Mouse (Mus musculus) liver, embryonic 16.5 days (tissue): ENCODE measurements around the gene Hook2. TPM values are rescaled to one million over a fixed set of nuclear protein-coding genes. Genes with fewer than 3 reads are reported as not detected.

Experiments used
- ATAC-seq: fragments of 200-750 bp; cut with Nextera tagmentation; 2 replicates; pipeline ENCODE4 v1.8.0; 2017; ENCODE audit warnings: low read depth, mild to moderate bottlenecking, moderate number of reproducible peaks, moderate library complexity
- H3K27ac ChIP-seq: fragments of 300-500 bp; sonication (generic); 2 replicates; pipeline ENCODE4 v1.5.1; 2014; ENCODE audit warnings: mild to moderate bottlenecking, low read length
- H3K27me3 ChIP-seq: fragments of 300-500 bp; sonication (generic); 2 replicates; pipeline ENCODE4 v1.6.1; 2014; ENCODE audit warnings: low read depth, low read length, mixed read lengths; ENCODE audit not compliant: control insufficient read depth, insufficient read depth
- H3K36me3 ChIP-seq: fragments of 300-500 bp; sonication (generic); 2 replicates; pipeline ENCODE4 v1.6.1; 2014; ENCODE audit warnings: mild to moderate bottlenecking; ENCODE audit not compliant: control insufficient read depth, insufficient read depth
- H3K4me1 ChIP-seq: fragments of 300-500 bp; sonication (generic); 2 replicates; pipeline ENCODE4 v1.6.1; 2014; ENCODE audit warnings: low read depth, low read length, mixed read lengths; ENCODE audit not compliant: control insufficient read depth
- H3K4me2 ChIP-seq: fragments of 300-500 bp; sonication (generic); 2 replicates; pipeline ENCODE4 v1.6.1; 2014; ENCODE audit warnings: low read depth, low read length, mixed read lengths
- H3K4me3 ChIP-seq: fragments of 300-500 bp; sonication (generic); 2 replicates; pipeline ENCODE4 v1.5.1; 2014; ENCODE audit warnings: low read depth, mild to moderate bottlenecking, low read length
- H3K9ac ChIP-seq: fragments of 300-500 bp; sonication (generic); 2 replicates; pipeline ENCODE4 v1.6.1; 2014; ENCODE audit warnings: low read depth, low read length
- H3K9me3 ChIP-seq: fragments of 300-500 bp; sonication (generic); replicated peaks from 2 replicates; pipeline ENCODE4 v1.6.1; 2016; ENCODE audit warnings: low read length; ENCODE audit not compliant: control insufficient read depth
- WGBS: fragments of 180-500 bp; shearing (Covaris S2); extraction: QIAGEN DNeasy Blood & Tissue Kit; methylation state at CpG from one replicate; pipeline ENCODE4 v1.1.7; 2014; ENCODE audit not compliant: insufficient replicate concordance; 5-methylcytosine and 5-hydroxymethylcytosine counted together
- polyA plus RNA-seq: library from polyadenylated mRNA; unstranded; fragments of >200 nt; fragmentation: Nextera tagmentation; extraction: Ambion mirVana; gene quantifications from 2 replicates; pipeline ENCODE4 v1.2.1, GENCODE M21; 2015

Gene Hook2
- polyA plus RNA-seq, 1 experiment from 2014 or later, result 9.5 TPM

- Histone ChIP-seq H3K27ac (peak overlapping the region; percentile 97), H3K9me3 (no peaks in the 10 kb centered on the region), H3K27me3 (peaks cover 9% of the 10 kb centered on the region), H3K4me3 (peak overlapping the region; percentile 75), H3K4me2 (peak overlapping the region; percentile 98), H3K9ac (peak overlapping the region; percentile 73), H3K36me3 (peaks cover 36% of the 10 kb centered on the region), H3K4me1 (peaks cover 92% of the 10 kb centered on the region)
- WGBS, result under 1% methylated on average over 61 of the region's 61 CpGs
- peak; percentile 79 for ATAC-seq
These were observed 14.2 kb upstream of the Hook2 start for GRCm38 (mm10) chr8:84976031-84976762.

DNA sequence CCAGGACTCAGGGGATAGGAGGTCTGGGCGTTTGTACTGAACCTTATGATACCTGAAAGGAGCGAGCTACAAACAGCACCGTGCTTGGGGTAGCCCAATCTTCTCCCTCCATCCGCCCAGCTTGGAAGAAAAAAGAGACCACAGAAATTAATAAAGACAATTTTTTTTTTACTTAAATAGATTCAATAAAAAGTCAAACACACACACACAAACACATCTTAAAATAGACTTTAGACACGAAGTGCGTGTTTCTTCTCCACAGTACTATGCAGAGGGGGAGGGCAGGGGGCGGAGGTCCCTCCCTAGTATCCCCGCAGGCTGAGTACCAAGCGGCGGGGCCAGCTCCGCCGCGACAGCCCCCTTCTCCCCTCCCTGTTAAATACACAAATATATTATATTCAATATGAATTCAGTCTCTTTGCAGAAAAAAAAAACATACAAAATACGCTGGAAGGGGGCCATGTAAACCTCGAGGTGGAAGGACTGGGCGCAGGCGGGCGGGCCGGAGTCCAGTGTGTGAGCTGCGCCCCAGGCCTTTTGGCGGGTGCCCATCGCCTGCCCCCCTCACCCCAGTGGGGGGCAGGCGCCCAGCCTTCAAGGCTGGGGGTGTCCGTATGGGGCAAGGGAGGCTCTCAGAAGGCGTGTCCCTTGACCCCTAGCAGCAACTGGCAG is 13.5 kb upstream of the Hook2 start:
- ATAC-seq, result no peak
- WGBS, result under 1% methylated on average over 25 of the region's 25 CpGs
- H3K27ac ChIP-seq, result peak overlapping the region; percentile 97
- H3K4me3 ChIP-seq, result peak overlapping the region; percentile 75
- H3K4me2 ChIP-seq, result peak overlapping the region; percentile 98
- peak overlapping the region; percentile 73 for H3K9ac ChIP-seq
- H3K4me1 ChIP-seq, result peaks cover 95% of the 10 kb centered on the region
- no peaks in the 10 kb centered on the region for H3K9me3 ChIP-seq
- peaks cover 9% of the 10 kb centered on the region for H3K27me3 ChIP-seq
- H3K36me3 ChIP-seq, result peaks cover 29% of the 10 kb centered on the region

GRCm38 (mm10) chr8:84977435-84978247 is 12.8 kb upstream of the Hook2 start:
- peaks cover 97% of the 10 kb centered on the region for H3K4me1 ChIP-seq
- no peak for ATAC-seq

GRCm38 (mm10) chr8:84978248-84978940 is 12.0 kb upstream of the Hook2 start, which contains the start of gene Junb:
Gene Junb (minus strand): TSS chr8:84978718.
- under 1% methylated on average over 63 of the region's 63 CpGs for WGBS
- peaks cover 14% of the 10 kb centered on the region for H3K36me3 ChIP-seq
- H3K4me2 ChIP-seq, result peak within 1 kb of the TSS; percentile 98
- H3K27me3 ChIP-seq, result peaks cover 9% of the 10 kb centered on the region
- ATAC-seq, result peak; percentile 35
- peak within 1 kb of the TSS; percentile 97 for H3K27ac ChIP-seq
- H3K4me3 ChIP-seq, result peak within 1 kb of the TSS; percentile 75
- H3K4me1 ChIP-seq, result peaks cover 94% of the 10 kb centered on the region
- peak within 1 kb of the TSS; percentile 73 for H3K9ac ChIP-seq
- no peaks in the 10 kb centered on the region for H3K9me3 ChIP-seq

More at GRCm38 (mm10) chr8:84977435-84978247, 12.8 kb upstream of the Hook2 start:
- no peaks in the 10 kb centered on the region for H3K9me3 ChIP-seq
- H3K27me3 ChIP-seq, result peaks cover 9% of the 10 kb centered on the region
- WGBS, result under 1% methylated on average over 70 of the region's 70 CpGs
- H3K27ac ChIP-seq, result peak overlapping the region; percentile 97
- peak overlapping the region; percentile 75 for H3K4me3 ChIP-seq
- H3K9ac ChIP-seq, result peak overlapping the region; percentile 73
- H3K36me3 ChIP-seq, result peaks cover 21% of the 10 kb centered on the region
- H3K4me2 ChIP-seq, result peak overlapping the region; percentile 98

- no peaks in the 10 kb centered on the region for H3K9me3 ChIP-seq
- peak overlapping the region; percentile 98 for H3K4me2 ChIP-seq
- peak; percentile 26 for ATAC-seq
- peak overlapping the region; percentile 59 for H3K9ac ChIP-seq
- H3K4me3 ChIP-seq, result peak overlapping the region; percentile 75
- H3K27ac ChIP-seq, result peak overlapping the region; percentile 84
- H3K27me3 ChIP-seq, result peaks cover 9% of the 10 kb centered on the region
- WGBS, result 4% methylated on average over 35 of the region's 42 CpGs
- no peaks in the 10 kb centered on the region; the same call in 1 of the 2 replicates for H3K36me3 ChIP-seq
- H3K4me1 ChIP-seq, result peaks cover 94% of the 10 kb centered on the region
These were observed 10.6 kb upstream of the Hook2 start for GRCm38 (mm10) chr8:84979599-84980421.

DNA sequence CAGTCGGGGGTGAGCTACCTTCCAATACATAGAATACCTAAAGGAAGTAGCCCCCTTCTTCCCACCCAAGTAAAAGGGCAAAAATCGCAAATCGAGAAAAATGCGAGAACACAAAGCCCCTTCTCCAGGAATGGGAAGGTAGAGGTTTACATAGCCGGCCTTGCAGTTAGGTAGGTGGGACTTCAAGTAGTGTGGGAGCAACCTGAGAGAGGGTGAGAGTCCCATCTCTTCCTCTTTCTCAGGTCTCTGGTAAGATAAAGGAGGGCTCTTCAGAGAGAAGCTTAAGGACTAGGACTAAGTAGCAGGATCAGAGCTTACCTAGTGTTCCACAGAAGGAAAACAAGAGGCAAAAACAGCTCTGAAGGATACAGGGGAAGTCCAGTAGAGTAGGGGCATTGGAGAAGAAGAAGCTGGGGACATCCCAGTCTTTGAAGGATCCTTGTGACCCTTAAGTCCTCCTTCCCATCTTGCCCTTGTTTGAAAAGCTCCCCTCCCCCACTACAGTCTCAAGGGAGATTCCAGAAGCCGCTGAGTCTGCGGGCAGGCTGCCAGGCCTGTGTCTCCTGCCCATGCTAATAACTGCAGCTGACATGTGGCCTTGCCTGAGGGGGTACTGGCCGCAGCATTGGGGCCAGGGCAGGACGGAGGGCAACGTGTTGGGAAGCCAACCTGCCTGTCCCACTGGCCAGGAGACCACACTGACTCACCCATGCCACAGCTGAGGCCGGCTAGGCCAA is 9.6 kb upstream of the Hook2 start:
- 51% methylated on average over 11 of the region's 11 CpGs for WGBS
- no peaks in the 10 kb centered on the region for H3K36me3 ChIP-seq
- peak overlapping the region; percentile 75 for H3K4me3 ChIP-seq
- H3K27me3 ChIP-seq, result peaks cover 9% of the 10 kb centered on the region
- H3K9ac ChIP-seq, result peak overlapping the region; percentile 59
- no peaks in the 10 kb centered on the region for H3K9me3 ChIP-seq
- no peak for ATAC-seq
- H3K4me2 ChIP-seq, result peak overlapping the region; percentile 98
- peaks cover 94% of the 10 kb centered on the region for H3K4me1 ChIP-seq
- H3K27ac ChIP-seq, result peak overlapping the region; percentile 84

- H3K4me2 ChIP-seq, result no peak overlapping the region
- H3K9ac ChIP-seq, result peak overlapping the region; percentile 2; the same call in 1 of the 2 replicates
- no peak for ATAC-seq
- WGBS, result 55% methylated on average over 15 of the region's 15 CpGs
- H3K36me3 ChIP-seq, result no peaks in the 10 kb centered on the region
- peaks cover 95% of the 10 kb centered on the region for H3K4me1 ChIP-seq
- H3K27ac ChIP-seq, result peak overlapping the region; percentile 23
- H3K27me3 ChIP-seq, result peaks cover 9% of the 10 kb centered on the region
- H3K4me3 ChIP-seq, result no peak overlapping the region
- no peaks in the 10 kb centered on the region for H3K9me3 ChIP-seq
These were observed 8.5 kb upstream of the Hook2 start for GRCm38 (mm10) chr8:84981644-84982498.
